Mouse (Mus musculus) E14TG2a.4 (cell line): ENCODE measurements around the gene Miga2.

Experiments used
- H3K27me3 ChIP-seq: 2 replicates; pipeline ENCODE4 v1.6.1; 2014; ENCODE audit warnings: low read length, control low read depth; ENCODE audit not compliant: insufficient read depth
- H3K36me3 ChIP-seq: 2 replicates; pipeline ENCODE4 v1.6.1; 2014; ENCODE audit warnings: low read length, control low read depth; ENCODE audit not compliant: insufficient read depth
- H3K4me1 ChIP-seq: replicated peaks from 2 replicates; pipeline ENCODE4 v1.6.1; 2014; ENCODE audit warnings: low read depth, low read length, control low read depth
- H3K4me3 ChIP-seq: replicated peaks from 2 replicates; pipeline ENCODE4 v1.5.1; 2014; ENCODE audit warnings: mild to moderate bottlenecking, low read length
- H3K9me3 ChIP-seq: 2 replicates; pipeline ENCODE4 v1.6.1; 2014; ENCODE audit warnings: low read length, control low read depth
- CTCF ChIP-seq: conservative IDR thresholded peaks from 2 replicates; pipeline ENCODE4 v1.5.1; 2014; ENCODE audit warnings: low read length
- NANOG ChIP-seq: IDR thresholded peaks from 2 replicates; pipeline ENCODE4 v1.6.1; 2014; ENCODE audit warnings: borderline replicate concordance, low read length, mixed read lengths
- POU5F1 ChIP-seq: IDR thresholded peaks from 2 replicates; pipeline ENCODE4 v1.6.1; 2014; ENCODE audit warnings: low read length, borderline replicate concordance

Miga2 gene

DNA sequence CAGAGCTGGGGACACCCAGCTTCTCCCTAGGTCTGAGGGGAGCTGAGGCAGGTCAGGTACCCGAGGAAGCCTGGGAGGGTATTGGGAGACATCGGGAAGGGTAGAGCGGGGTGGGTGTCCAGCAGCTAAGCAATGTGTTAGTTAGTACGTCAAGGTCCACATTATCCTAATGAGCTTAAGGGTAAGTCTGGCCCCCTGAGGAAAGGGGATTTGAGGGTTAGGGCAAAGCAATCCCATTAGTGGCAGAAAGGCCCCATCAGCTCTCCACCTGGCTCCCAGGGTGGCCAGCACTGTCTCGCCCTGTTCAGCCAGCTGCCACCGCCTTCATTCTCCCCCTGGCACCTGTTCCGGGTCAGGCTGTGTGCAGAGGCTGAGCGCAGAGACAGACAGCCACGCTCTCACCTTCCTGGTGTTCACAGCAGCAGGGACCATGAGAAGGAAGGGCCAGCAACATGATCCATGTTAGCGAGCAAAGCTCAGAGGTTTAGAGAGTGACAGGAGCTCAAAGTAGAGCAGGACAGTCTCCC lies 34.0 kb downstream of the Miga2 start:
- Histone ChIP-seq H3K9me3 (no peaks in the 10 kb centered on the region), H3K4me1 (peaks cover 91% of the 10 kb centered on the region), H3K4me3 (0 out of 2 replicates have a peak overlapping the region, but pooled peaks have one; percentile 20), H3K27me3 (no peaks in the 10 kb centered on the region), H3K36me3 (peaks cover 86% of the 10 kb centered on the region)
- TF ChIP-seq CTCF (no peak), POU5F1 (no peak), NANOG (no peak)

DNA sequence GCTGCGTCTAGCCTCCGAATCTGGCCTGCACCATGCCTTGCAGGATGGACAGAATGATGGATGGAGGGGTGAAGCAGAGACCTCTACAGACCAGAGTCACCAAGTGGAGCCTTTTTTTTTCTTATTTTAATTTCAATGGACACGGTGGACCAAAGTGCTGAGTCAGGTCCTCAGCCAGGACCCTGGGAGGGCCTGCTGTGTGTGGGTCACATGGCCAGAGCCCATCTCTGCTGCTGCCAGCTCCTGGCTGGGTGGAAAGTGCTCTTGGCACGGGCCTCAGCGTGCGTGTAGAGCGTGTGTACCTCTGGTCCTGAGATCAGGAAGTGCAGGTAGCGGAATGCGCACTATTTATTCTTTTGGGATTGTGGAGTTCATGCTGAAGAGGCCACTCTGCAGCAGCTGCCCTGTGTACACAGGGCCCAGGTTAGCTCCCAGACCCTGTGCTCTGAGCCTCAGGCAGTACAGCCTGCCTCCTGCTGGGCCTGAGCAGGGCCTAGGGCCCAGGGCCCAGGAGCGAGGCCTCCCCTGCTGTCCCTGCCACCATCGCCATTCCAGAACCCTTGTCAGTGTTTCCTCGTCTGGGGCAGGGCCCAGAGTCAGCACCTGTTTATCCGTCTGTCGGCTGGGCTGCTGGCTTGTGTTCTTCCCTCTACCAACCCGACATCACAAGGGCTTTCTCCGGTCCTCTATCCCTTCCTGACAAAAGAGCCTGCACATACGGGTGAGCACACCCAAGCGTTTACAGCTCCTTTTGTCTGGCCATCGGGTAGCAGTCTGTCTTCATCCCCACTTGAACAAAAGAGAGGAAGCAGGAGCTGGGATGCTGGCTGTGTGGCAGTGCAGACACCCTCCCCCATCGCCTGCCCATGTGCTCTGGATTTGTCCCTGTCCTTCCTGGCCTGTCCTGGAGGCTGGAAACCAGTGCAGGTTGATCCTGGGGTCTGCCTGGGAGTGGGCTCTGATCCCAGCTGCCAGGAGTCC lies 35.4 kb downstream of the Miga2 start:
- peak overlapping the region; percentile 70 for H3K4me3 ChIP-seq
- peaks cover 87% of the 10 kb centered on the region for H3K36me3 ChIP-seq
- TF ChIP-seq NANOG = no peak
- no peak for TF ChIP-seq CTCF
- TF ChIP-seq POU5F1 = no peak
- H3K9me3 ChIP-seq = no peaks in the 10 kb centered on the region
- H3K27me3 ChIP-seq = no peaks in the 10 kb centered on the region
- H3K4me1 ChIP-seq = peaks cover 81% of the 10 kb centered on the region

DNA sequence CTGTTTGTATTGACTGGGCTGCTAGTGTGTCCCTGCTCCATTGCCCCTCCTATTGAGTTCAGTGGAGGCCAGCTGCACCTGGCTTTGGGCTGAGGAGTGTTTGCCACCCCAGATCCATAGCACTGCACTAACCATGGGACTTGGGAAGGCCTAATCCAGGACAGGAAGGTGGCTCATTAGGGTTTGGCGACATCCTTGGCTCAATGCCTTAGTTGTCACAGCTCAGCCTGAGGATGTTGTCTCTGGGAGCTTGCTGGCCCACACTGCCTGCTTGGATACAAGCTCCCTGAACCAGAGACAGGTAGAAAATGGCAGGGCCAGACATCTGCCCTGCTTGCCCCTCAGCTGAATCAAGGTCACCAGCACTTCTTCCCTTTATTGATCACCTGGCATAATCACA lies 37.5 kb downstream of the Miga2 start:
- peaks cover 81% of the 10 kb centered on the region for H3K4me1 ChIP-seq
- no peak overlapping the region for H3K4me3 ChIP-seq
- H3K9me3 ChIP-seq = no peaks in the 10 kb centered on the region
- TF ChIP-seq POU5F1 (no peak), CTCF (no peak), NANOG (no peak)
- no peaks in the 10 kb centered on the region for H3K27me3 ChIP-seq
- H3K36me3 ChIP-seq = peaks cover 81% of the 10 kb centered on the region

DNA sequence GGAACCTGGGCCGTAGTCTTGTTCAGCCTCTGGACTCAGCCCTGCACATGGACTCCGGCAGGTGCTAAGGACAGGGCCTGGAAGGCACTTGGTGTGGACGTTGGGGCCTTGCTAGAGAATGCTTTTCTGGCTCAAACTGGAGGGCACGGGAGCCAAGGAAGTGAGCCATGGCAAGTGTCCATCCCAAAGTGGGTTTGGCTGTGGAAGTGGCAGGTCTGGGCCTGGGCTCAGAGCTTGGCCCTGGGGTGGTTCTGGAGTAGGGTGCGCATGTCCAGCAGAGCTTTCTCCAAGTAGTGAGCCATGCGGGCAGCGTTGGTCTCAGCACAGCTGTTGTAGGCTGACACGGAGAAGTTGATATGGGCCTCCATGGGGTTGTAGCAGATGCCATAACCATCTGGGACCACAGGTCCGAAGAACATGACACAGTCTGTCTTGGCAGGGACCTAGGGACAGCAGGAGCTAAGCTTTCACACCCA lies 38.4 kb downstream of the Miga2 start:
- H3K27me3 ChIP-seq = no peaks in the 10 kb centered on the region
- TF ChIP-seq POU5F1 (no peak), NANOG (no peak), CTCF (no peak)
- peaks cover 80% of the 10 kb centered on the region for H3K4me1 ChIP-seq
- H3K9me3 ChIP-seq = no peaks in the 10 kb centered on the region
- no peak overlapping the region for H3K4me3 ChIP-seq
- H3K36me3 ChIP-seq = peaks cover 80% of the 10 kb centered on the region

DNA sequence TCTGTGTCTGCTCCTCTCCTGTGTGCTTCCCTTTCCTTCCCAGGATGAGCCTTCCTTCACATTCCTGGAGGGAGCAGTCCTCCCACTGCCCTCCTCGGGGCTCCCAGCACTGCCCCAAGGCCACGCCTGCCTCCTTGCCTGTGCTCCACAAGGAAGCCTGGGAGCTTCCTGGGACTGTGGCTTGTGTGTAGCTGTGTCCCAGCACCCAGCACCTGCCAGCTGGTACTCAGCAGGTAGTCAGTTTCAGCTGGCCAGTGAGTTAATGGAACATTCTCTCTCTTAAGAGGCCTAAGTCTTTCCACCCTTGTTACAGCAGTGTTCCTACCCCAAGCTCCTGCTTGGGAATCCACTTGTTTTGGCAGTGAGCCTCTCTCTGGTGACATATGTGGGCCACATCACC lies 38.8 kb downstream of the Miga2 start:
- TF ChIP-seq NANOG (no peak), CTCF (no peak), POU5F1 (no peak)
- H3K4me1 ChIP-seq = peaks cover 75% of the 10 kb centered on the region
- no peaks in the 10 kb centered on the region for H3K9me3 ChIP-seq
- H3K4me3 ChIP-seq = no peak overlapping the region
- peaks cover 80% of the 10 kb centered on the region for H3K36me3 ChIP-seq
- H3K27me3 ChIP-seq = no peaks in the 10 kb centered on the region

DNA sequence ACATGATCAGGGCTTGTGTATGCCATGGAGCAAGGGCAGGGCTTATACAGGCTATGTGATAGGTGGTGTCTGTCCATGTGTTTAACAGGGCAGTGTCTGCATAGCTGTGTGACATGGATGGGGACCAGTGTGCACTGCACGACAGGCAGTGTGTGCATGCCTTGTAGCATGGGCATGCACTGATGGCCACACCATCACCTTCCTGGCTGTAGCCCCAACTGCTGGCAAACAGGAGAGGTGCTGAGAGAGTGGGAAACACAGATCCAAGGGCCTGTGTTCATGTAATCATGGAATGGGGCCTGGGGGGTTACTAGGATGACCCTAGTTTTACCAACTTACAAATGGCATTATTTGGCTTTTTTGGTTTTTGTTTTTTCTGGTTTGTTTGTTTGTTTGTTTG lies 39.8 kb downstream of the Miga2 start:
- no peak for TF ChIP-seq NANOG
- TF ChIP-seq CTCF = no peak
- TF ChIP-seq POU5F1 = no peak
- peaks cover 65% of the 10 kb centered on the region for H3K4me1 ChIP-seq

DNA sequence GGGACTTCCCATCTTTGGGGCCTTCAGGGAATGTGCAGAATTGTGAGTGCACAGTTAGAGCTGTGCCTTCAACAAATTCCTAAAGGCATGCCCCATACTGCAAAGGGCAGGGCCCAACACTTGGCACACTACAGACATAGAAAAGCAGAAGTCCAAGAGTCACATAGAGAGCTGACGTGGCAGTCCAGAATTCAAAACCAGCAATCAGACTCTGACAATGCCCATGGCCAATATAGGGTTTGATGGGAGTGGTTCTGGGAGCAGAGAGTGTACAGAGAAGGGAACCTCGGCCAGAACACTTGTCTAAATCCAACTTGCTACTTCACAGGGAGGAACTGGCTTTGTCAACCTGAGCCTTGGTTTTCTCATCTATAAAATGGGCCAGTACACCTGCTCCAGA lies 43.2 kb downstream of the Miga2 start:
- H3K4me3 ChIP-seq = no peak overlapping the region
- H3K27me3 ChIP-seq = no peaks in the 10 kb centered on the region
- TF ChIP-seq POU5F1 (no peak), CTCF (no peak), NANOG (no peak)
- H3K4me1 ChIP-seq = peaks cover 40% of the 10 kb centered on the region
- no peaks in the 10 kb centered on the region for H3K9me3 ChIP-seq
- peaks cover 75% of the 10 kb centered on the region for H3K36me3 ChIP-seq

More for the DNA sequence above, 39.8 kb downstream of the Miga2 start:
- Histone ChIP-seq H3K9me3 (no peaks in the 10 kb centered on the region), H3K36me3 (peaks cover 80% of the 10 kb centered on the region), H3K4me3 (no peak overlapping the region), H3K27me3 (no peaks in the 10 kb centered on the region)

DNA sequence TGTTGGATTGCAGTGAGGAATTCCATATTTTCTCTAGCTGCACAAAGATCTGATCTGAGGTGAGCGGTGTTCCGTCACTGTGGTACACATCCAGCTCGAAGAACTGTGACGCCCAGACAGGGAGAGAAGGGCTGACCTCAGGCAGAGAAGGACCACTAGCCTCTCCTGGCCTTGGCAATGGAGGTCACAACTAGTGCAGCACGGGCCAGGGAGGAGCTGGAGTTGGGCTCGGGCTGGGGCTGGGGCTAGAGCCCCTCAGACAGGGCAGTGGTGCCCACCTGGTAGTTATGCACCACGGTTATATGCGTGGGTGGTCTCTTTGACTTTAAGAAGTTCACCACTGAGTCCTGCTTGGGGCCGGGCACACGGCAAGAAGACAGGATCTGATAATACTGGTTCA lies 43.7 kb downstream of the Miga2 start:
- H3K36me3 ChIP-seq = peaks cover 75% of the 10 kb centered on the region
- TF ChIP-seq CTCF = no peak
- TF ChIP-seq POU5F1 = no peak
- no peak for TF ChIP-seq NANOG
- 0 out of 2 replicates have a peak, but pooled peaks cover under 1% of the 10 kb centered on the region for H3K27me3 ChIP-seq
- H3K4me1 ChIP-seq = peaks cover 38% of the 10 kb centered on the region
- H3K4me3 ChIP-seq = no peak overlapping the region
- H3K9me3 ChIP-seq = no peaks in the 10 kb centered on the region
